Mouse (Mus musculus) midbrain, postnatal 0 days (tissue): Measurements from ENCODE around the gene Dhcr7. TPM values are rescaled to one million over a fixed set of nuclear protein-coding genes. Genes with fewer than 3 reads are reported as not detected.

Experiments used
- ATAC-seq: fragments of 200-750 bp; cut with Nextera tagmentation; 2 replicates; pipeline ENCODE4 v1.8.0; 2017; ENCODE audit warnings: moderate number of reproducible peaks, mild to moderate bottlenecking, moderate TSS enrichment, moderate library complexity; ENCODE audit not compliant: low FRiP score
- DNase-seq: peaks from one replicate; pipeline ENCODE4 v3.0.0-alpha.2; 2015; ENCODE audit warnings: low spot score
- H3K27ac ChIP-seq: fragments of 300-500 bp; sonication (generic); 2 replicates; pipeline ENCODE4 v1.5.1; 2014; ENCODE audit warnings: low read depth, mild to moderate bottlenecking, low read length, mixed read lengths
- H3K27me3 ChIP-seq: fragments of 300-500 bp; sonication (generic); 2 replicates; pipeline ENCODE4 v1.6.1; 2014; ENCODE audit warnings: low read length, control low read depth, mixed read lengths; ENCODE audit not compliant: insufficient read depth
- H3K36me3 ChIP-seq: fragments of 300-500 bp; sonication (generic); 2 replicates; pipeline ENCODE4 v1.6.1; 2014; ENCODE audit warnings: low read length, control low read depth, mixed read lengths; ENCODE audit not compliant: insufficient read depth
- H3K4me1 ChIP-seq: fragments of 300-500 bp; sonication (generic); 2 replicates; pipeline ENCODE4 v1.6.1; 2014; ENCODE audit warnings: mild to moderate bottlenecking, control low read depth, antibody characterized with exemption, low read length, mixed read lengths; ENCODE audit not compliant: insufficient read depth
- H3K4me2 ChIP-seq: fragments of 300-500 bp; sonication (generic); 2 replicates; pipeline ENCODE4 v1.6.1; 2014; ENCODE audit warnings: low read depth, mild to moderate bottlenecking, low read length, mixed read lengths; ENCODE audit not compliant: poor library complexity, severe bottlenecking
- H3K4me3 ChIP-seq: fragments of 300-500 bp; sonication (generic); 2 replicates; pipeline ENCODE4 v1.5.1; 2014; ENCODE audit warnings: low read depth, mild to moderate bottlenecking, low read length, moderate library complexity
- H3K9ac ChIP-seq: fragments of 300-500 bp; sonication (generic); replicated peaks from 2 replicates; pipeline ENCODE4 v1.6.1; 2014; ENCODE audit warnings: mild to moderate bottlenecking, low read length, moderate library complexity, mixed read lengths; ENCODE audit not compliant: poor library complexity, severe bottlenecking
- H3K9me3 ChIP-seq: fragments of 300-500 bp; sonication (generic); 2 replicates; pipeline ENCODE4 v1.6.1; 2016; ENCODE audit warnings: low read length, control low read depth
- CTCF ChIP-seq: IDR thresholded peaks from 2 replicates; pipeline ENCODE4 v1.5.1; 2016; ENCODE audit warnings: antibody characterized with exemption, mild to moderate bottlenecking
- WGBS: fragments of 180-500 bp; shearing (Covaris S2); extraction: QIAGEN DNeasy Blood & Tissue Kit; methylation state at CpG from one replicate; pipeline ENCODE4 v1.1.7; 2014; 5-methylcytosine and 5-hydroxymethylcytosine counted together
- polyA plus RNA-seq: library from polyadenylated mRNA; unstranded; fragments of >200 nt; fragmentation: Nextera tagmentation; extraction: Ambion mirVana; gene quantifications from 2 replicates; pipeline ENCODE4 v1.2.1, GENCODE M21; 2015
- total RNA-seq: library from RNA; depleted of rRNA; stranded (reverse); fragments of >200 nt; gene quantifications from 2 replicates; pipeline ENCODE4 v1.2.3, GENCODE M21; 2014

The Dhcr7 gene
- total and polyA plus RNA-seq, 2 experiments from 2014 or later = 66.0 to 74.7 TPM

- peak; percentile 70 for TF ChIP-seq CTCF
- Histone ChIP-seq H3K27me3 (no peaks in the 10 kb centered on the region), H3K27ac (no peak overlapping the region), H3K9me3 (no peaks in the 10 kb centered on the region), H3K4me1 (no peaks in the 10 kb centered on the region), H3K9ac (no peak overlapping the region), H3K4me2 (no peak overlapping the region), H3K4me3 (no peak overlapping the region), H3K36me3 (peaks cover 50% of the 10 kb centered on the region)
- DNase-seq (peak; percentile 49), ATAC-seq (no peak)
- WGBS = 36% methylated on average over 1 of the region's 1 CpGs
Measured at GRCm38 (mm10) chr7:143808909-143809308, 14.0 kb upstream of the Dhcr7 start.

- TF ChIP-seq CTCF = no peak
- Histone ChIP-seq H3K27ac (no peak overlapping the region), H3K4me3 (no peak overlapping the region), H3K4me2 (no peak overlapping the region), H3K27me3 (no peaks in the 10 kb centered on the region), H3K4me1 (peaks cover 8% of the 10 kb centered on the region; the same call in 1 of the 2 replicates), H3K9ac (no peak overlapping the region), H3K36me3 (peaks cover 21% of the 10 kb centered on the region; the same call in 1 of the 2 replicates), H3K9me3 (no peaks in the 10 kb centered on the region)
- 87% methylated on average over 4 of the region's 4 CpGs for WGBS
- ATAC-seq = no peak
- no peak for DNase-seq
Measured at GRCm38 (mm10) chr7:143819201-143819600, 3.7 kb upstream of the Dhcr7 start.

- Histone ChIP-seq H3K9me3 (no peaks in the 10 kb centered on the region), H3K4me3 (no peak overlapping the region), H3K36me3 (peaks cover 11% of the 10 kb centered on the region; the same call in 1 of the 2 replicates), H3K27me3 (no peaks in the 10 kb centered on the region), H3K4me2 (no peak overlapping the region), H3K9ac (no peak overlapping the region), H3K4me1 (peaks cover 8% of the 10 kb centered on the region; the same call in 1 of the 2 replicates), H3K27ac (no peak overlapping the region)
- ATAC-seq = no peak
- 87% methylated on average over 2 of the region's 2 CpGs for WGBS
- no peak for TF ChIP-seq CTCF
- DNase-seq = no peak
Measured at GRCm38 (mm10) chr7:143821241-143821640, 1.7 kb upstream of the Dhcr7 start.

GRCm38 (mm10) chr7:143823266-143823605 lies 291 bp downstream of the Dhcr7 start:
- peaks cover 7% of the 10 kb centered on the region; the same call in 1 of the 2 replicates for H3K36me3 ChIP-seq
- WGBS = 82% methylated on average over 4 of the region's 4 CpGs
- H3K4me2 ChIP-seq = peak overlapping the region; percentile 78
- TF ChIP-seq CTCF = no peak
- ATAC-seq = peak; percentile 20; the same call in 1 of the 2 replicates
- H3K27ac ChIP-seq = peak overlapping the region; percentile 70
- H3K9me3 ChIP-seq = no peaks in the 10 kb centered on the region
- 0 out of 2 replicates have a peak overlapping the region, but pooled peaks have one; percentile 42 for H3K9ac ChIP-seq
- DNase-seq = no peak
- peaks cover 8% of the 10 kb centered on the region; the same call in 1 of the 2 replicates for H3K4me1 ChIP-seq
- peak overlapping the region; percentile 61 for H3K4me3 ChIP-seq
- H3K27me3 ChIP-seq = no peaks in the 10 kb centered on the region

- ATAC-seq (no peak), DNase-seq (no peak)
- no peak for TF ChIP-seq CTCF
- 97% methylated on average over 2 of the region's 2 CpGs for WGBS
- Histone ChIP-seq H3K4me3 (no peak overlapping the region), H3K4me1 (peaks cover 5% of the 10 kb centered on the region; the same call in 1 of the 2 replicates), H3K27me3 (no peaks in the 10 kb centered on the region), H3K4me2 (no peak overlapping the region), H3K36me3 (no peaks in the 10 kb centered on the region), H3K27ac (no peak overlapping the region), H3K9ac (no peak overlapping the region), H3K9me3 (no peaks in the 10 kb centered on the region)
Measured at GRCm38 (mm10) chr7:143826985-143827384, 4.0 kb downstream of the Dhcr7 start.

GRCm38 (mm10) chr7:143829504-143830331 lies 6.8 kb downstream of the Dhcr7 start:
- WGBS = under 1% methylated on average over 37 of the region's 37 CpGs
- DNase-seq (peak; percentile 99), ATAC-seq (peak; percentile 97)
- H3K27me3 ChIP-seq = no peaks in the 10 kb centered on the region
- peak overlapping the region; percentile 58 for H3K4me3 ChIP-seq
- H3K4me1 ChIP-seq = peaks cover 8% of the 10 kb centered on the region
- H3K9me3 ChIP-seq = no peaks in the 10 kb centered on the region
- peak; percentile 93 for TF ChIP-seq CTCF
- peak overlapping the region; percentile 90 for H3K27ac ChIP-seq
- H3K4me2 ChIP-seq = peak overlapping the region; percentile 87
- no peaks in the 10 kb centered on the region for H3K36me3 ChIP-seq
- peak overlapping the region; percentile 80 for H3K9ac ChIP-seq
